17 mouse cellular contexts compared by ENCODE assay signal in genomic region chr15:96969792-96970191, GRCm38 (mm10).
DNase-seq lines count a peak whose midpoint lies in the region; ATAC-seq and TF ChIP-seq lines count a peak whose summit lies in the region.
"Had no signal": no experiment of that assay in that cellular context is flagged by ENCODE, and none has a peak within 500 bp of the region (broad histone marks: within the 10 kb centered on the region; RNA-seq: fewer than 3 reads in every experiment).

No protein-coding gene starts in this region.

- no peaks in the 10 kb centered on the region for H3K4me1 ChIP-seq in heart, adult 2 months (ENCODE audit: control insufficient read depth, insufficient read depth, low read length)
- no peaks in the 10 kb centered on the region for H3K4me1 ChIP-seq in liver, adult 2 months (ENCODE audit: control insufficient read depth, insufficient read depth, low read length)
- H3K4me1 ChIP-seq in liver, embryonic 11.5 days (replicated peaks; ENCODE audit: control insufficient read depth, insufficient read depth, low read length) = no peaks in the 10 kb centered on the region; the same call in 1 of the 2 replicates
- H3K4me1 ChIP-seq in hindbrain, embryonic 13.5 days (replicated peaks) = no peaks in the 10 kb centered on the region
- H3K4me1 ChIP-seq: forebrain, embryonic 12.5 days; megakaryocyte, embryonic 14.5 days had no signal

- intact Hi-C loops in heart, adult 2 months (cut with DNase I) = loop anchor here (5.0 kb wide), 1 partner anchor 218 kb away; no protein-coding TSS in a partner anchor

- no peak for DNase-seq in heart, adult 2 months
- DNase-seq in heart, adult 18-20 months = no peak
- DNase-seq in liver, adult 2 months (ENCODE audit: extremely low read depth, low read depth, low spot score) = peak; percentile 23
- DNase-seq in liver, embryonic 11.5 days (ENCODE audit: low spot score) = no peak
- peak; percentile 12 for DNase-seq in ES-CJ7 (ENCODE audit: low read depth, low spot score)
- peak; percentile 15 for DNase-seq in embryo, embryonic 9.5 days (ENCODE audit: extremely low spot score)
- no peak for DNase-seq in left cerebral cortex, adult 18-20 months (ENCODE audit: low spot score in 2 of 2)
- DNase-seq: adrenal gland, postnatal 10 days; cerebellum, adult 9-11 months; kidney, postnatal 10 days; lung, adult 2 months; thymus, adult 2 months had no signal

- no peak for ATAC-seq in liver, embryonic 11.5 days (replicated peaks; ENCODE audit: low FRiP score)
- no peak for ATAC-seq in hindbrain, embryonic 13.5 days (ENCODE audit: low FRiP score)
- ATAC-seq: CD4-positive, CD25-positive, alpha-beta regulatory T cell, adult 4 months had no signal

- H3K9ac ChIP-seq in heart, adult 2 months (ENCODE audit: low read depth, low read length) = no peak overlapping the region
- no peak overlapping the region for H3K9ac ChIP-seq in liver, adult 2 months (ENCODE audit: low read depth, low read length)
- H3K9ac ChIP-seq in liver, embryonic 11.5 days (ENCODE audit: low read depth, low read length) = no peak overlapping the region
- no peak overlapping the region for H3K9ac ChIP-seq in hindbrain, embryonic 13.5 days
- H3K9ac ChIP-seq: forebrain, embryonic 12.5 days had no signal

- H3K36me3 ChIP-seq in heart, adult 2 months (ENCODE audit: control insufficient read depth, insufficient read depth, low read length) = no peaks in the 10 kb centered on the region
- no peaks in the 10 kb centered on the region for H3K36me3 ChIP-seq in liver, adult 2 months (ENCODE audit: control insufficient read depth, insufficient read depth, low read length)
- H3K36me3 ChIP-seq in liver, embryonic 11.5 days (ENCODE audit: control insufficient read depth, insufficient read depth, low read length) = no peaks in the 10 kb centered on the region
- H3K36me3 ChIP-seq in hindbrain, embryonic 13.5 days = no peaks in the 10 kb centered on the region
- H3K36me3 ChIP-seq: forebrain, embryonic 12.5 days had no signal

- no peak for TF ChIP-seq EP300 in heart, adult 2 months (IDR thresholded peaks at IDR 0.05; ENCODE audit: insufficient read depth, low read depth, low read length)

- 63% methylated on average over 4 of the region's 4 CpGs for WGBS in heart, adult 2 months
- 77% methylated on average over 4 of the region's 4 CpGs for WGBS in liver, adult 2 months
- 33% methylated on average over 4 of the region's 4 CpGs for WGBS in liver, embryonic 11.5 days
- 80% methylated on average over 4 of the region's 4 CpGs for WGBS in hindbrain, embryonic 13.5 days

- no peak overlapping the region for H3K4me2 ChIP-seq in liver, embryonic 11.5 days
- H3K4me2 ChIP-seq in hindbrain, embryonic 13.5 days = no peak overlapping the region
- H3K4me2 ChIP-seq: forebrain, embryonic 12.5 days had no signal

- H3K27ac ChIP-seq in heart, adult 2 months = no peak overlapping the region
- no peak overlapping the region for H3K27ac ChIP-seq in liver, adult 2 months (replicated peaks; ENCODE audit: insufficient read depth, low read depth, low read length)
- no peak overlapping the region for H3K27ac ChIP-seq in liver, embryonic 11.5 days (ENCODE audit: low read depth, low read length)
- H3K27ac ChIP-seq in hindbrain, embryonic 13.5 days = no peak overlapping the region
- H3K27ac ChIP-seq: forebrain, embryonic 12.5 days had no signal

- no peak overlapping the region for H3K4me3 ChIP-seq in heart, adult 2 months
- no peak overlapping the region for H3K4me3 ChIP-seq in liver, adult 2 months (ENCODE audit: insufficient read depth, low read depth, low read length)
- no peak overlapping the region for H3K4me3 ChIP-seq in liver, embryonic 11.5 days (ENCODE audit: low read depth, low read length)
- no peak overlapping the region for H3K4me3 ChIP-seq in hindbrain, embryonic 13.5 days
- H3K4me3 ChIP-seq: forebrain, embryonic 12.5 days; megakaryocyte, embryonic 14.5 days; myocyte had no signal

- H3K27me3 ChIP-seq in heart, adult 2 months (ENCODE audit: control insufficient read depth, insufficient read depth, low read length) = no peaks in the 10 kb centered on the region
- H3K27me3 ChIP-seq in liver, adult 2 months (ENCODE audit: control insufficient read depth, insufficient read depth, low read length) = no peaks in the 10 kb centered on the region
- no peaks in the 10 kb centered on the region for H3K27me3 ChIP-seq in liver, embryonic 11.5 days (replicated peaks; ENCODE audit: control insufficient read depth, insufficient read depth, low read length)
- H3K27me3 ChIP-seq in hindbrain, embryonic 13.5 days = no peaks in the 10 kb centered on the region
- H3K27me3 ChIP-seq: forebrain, embryonic 12.5 days; megakaryocyte, embryonic 14.5 days had no signal

- peak; percentile 53 for TF ChIP-seq CTCF in heart, adult 2 months (IDR thresholded peaks at IDR 0.05)
- peak; percentile 23; the same call in 1 of the 2 replicates for TF ChIP-seq CTCF in liver, adult 2 months (IDR thresholded peaks at IDR 0.05; ENCODE audit: low read depth, low read length)

- no peak for TF ChIP-seq POLR2A in heart, adult 2 months (IDR thresholded peaks at IDR 0.05; ENCODE audit: insufficient read depth, low read depth, low read length)
- TF ChIP-seq POLR2A in liver, adult 2 months (IDR thresholded peaks at IDR 0.05; ENCODE audit: extremely low read depth, insufficient read depth, low read length) = no peak

- no peaks in the 10 kb centered on the region for H3K79me2 ChIP-seq in heart, adult 2 months (replicated peaks; ENCODE audit: control insufficient read depth, insufficient read depth, low read length)
- no peaks in the 10 kb centered on the region for H3K79me2 ChIP-seq in liver, adult 2 months (ENCODE audit: control insufficient read depth, insufficient read depth, low read length)

- H3K9me3 ChIP-seq in liver, embryonic 11.5 days (ENCODE audit: control insufficient read depth, low read length) = no peaks in the 10 kb centered on the region
- no peaks in the 10 kb centered on the region for H3K9me3 ChIP-seq in hindbrain, embryonic 13.5 days
- H3K9me3 ChIP-seq: forebrain, embryonic 12.5 days had no signal

Comparison
In these comparisons a context has a peak if more than half of its experiments do, and no peak if none do; other contexts are left out.
1. DNase-seq: peak in liver, adult 2 months (single experiment), ES-CJ7 (single experiment) and embryo, embryonic 9.5 days (single experiment); none in heart, adult 2 months (0 of 2), heart, adult 18-20 months (0 of 2), liver, embryonic 11.5 days (single experiment) and left cerebral cortex, adult 18-20 months (0 of 2).